ENCODE assay signal across 23 mouse cellular contexts in genomic region chr14:102731746-102732145, GRCm38 (mm10).
DNase-seq lines count a peak whose midpoint lies in the region; ATAC-seq and TF ChIP-seq lines count a peak whose summit lies in the region.
"Had no signal": no experiment of that assay in that cellular context is flagged by ENCODE, and none has a peak within 500 bp of the region (broad histone marks: within the 10 kb centered on the region; RNA-seq: fewer than 3 reads in every experiment).

No protein-coding gene starts in this region.

- H3K9ac ChIP-seq in kidney, embryonic 15.5 days = no peak overlapping the region
- H3K9ac ChIP-seq: heart, embryonic 13.5 days; limb, embryonic 12.5 days; liver, embryonic 14.5 days; neural tube, embryonic 15.5 days had no signal

- no peak for ATAC-seq in kidney, embryonic 15.5 days (replicated peaks; ENCODE audit: low FRiP score)
- ATAC-seq: hindbrain, embryonic 16.5 days; lung, postnatal 0 days; Patski had no signal

- no peak for TF ChIP-seq CTCF in brain, embryonic 14.5 days (IDR thresholded peaks at IDR 0.05; ENCODE audit: borderline replicate concordance, extremely low read depth, insufficient read depth, insufficient read length)

- TF ChIP-seq POLR2A in brain, embryonic 14.5 days (IDR thresholded peaks at IDR 0.05; ENCODE audit: borderline replicate concordance, extremely low read depth, insufficient read depth, insufficient read length, poor library complexity, severe bottlenecking) = no peak

- H3K4me1 ChIP-seq in kidney, embryonic 15.5 days = no peaks in the 10 kb centered on the region
- H3K4me1 ChIP-seq: forebrain, embryonic 10.5 days; heart, embryonic 13.5 days; neural tube, embryonic 15.5 days had no signal

- peak; percentile 2 to 17 for DNase-seq in cerebellum, postnatal 14 days
- no peak for DNase-seq in cerebellum, adult 18-20 months
- DNase-seq in kidney, adult 8-10 months = peak; percentile 47 to 73
- peak; percentile 53 for DNase-seq in brain, embryonic 14.5 days (ENCODE audit: low read depth)
- DNase-seq in kidney, postnatal 36 days = peak; percentile 40 to 62
- no peak for DNase-seq in layer of hippocampus, adult 18-20 months (ENCODE audit: low spot score in 2 of 2)
- DNase-seq in thymus, postnatal 4 days = no peak
- DNase-seq: heart, postnatal 36 days; layer of hippocampus, postnatal 36 days; midbrain, embryonic 14.5 days; retina, postnatal 1 day; right cerebral cortex, postnatal 4 days; thymus, postnatal 14 days had no signal

- no peak overlapping the region for H3K4me3 ChIP-seq in kidney, embryonic 15.5 days (replicated peaks)
- H3K4me3 ChIP-seq: forebrain, embryonic 10.5 days; heart, embryonic 13.5 days; limb, embryonic 12.5 days; myocyte; neural tube, embryonic 15.5 days had no signal

- no peaks in the 10 kb centered on the region for H3K27me3 ChIP-seq in kidney, embryonic 15.5 days
- H3K27me3 ChIP-seq: heart, embryonic 13.5 days; limb, embryonic 12.5 days; neural tube, embryonic 15.5 days had no signal

- no peak overlapping the region for H3K27ac ChIP-seq in kidney, embryonic 15.5 days
- H3K27ac ChIP-seq: forebrain, embryonic 10.5 days; heart, embryonic 13.5 days; limb, embryonic 12.5 days; liver, embryonic 14.5 days; neural tube, embryonic 15.5 days had no signal

- no peaks in the 10 kb centered on the region for H3K9me3 ChIP-seq in kidney, embryonic 15.5 days (replicated peaks)
- H3K9me3 ChIP-seq: forebrain, embryonic 10.5 days; heart, embryonic 13.5 days; limb, embryonic 12.5 days; neural tube, embryonic 15.5 days had no signal

- H3K36me3 ChIP-seq in kidney, embryonic 15.5 days = no peaks in the 10 kb centered on the region
- H3K36me3 ChIP-seq: forebrain, embryonic 10.5 days; heart, embryonic 13.5 days; limb, embryonic 12.5 days; neural tube, embryonic 15.5 days had no signal

- no peak overlapping the region for H3K4me2 ChIP-seq in kidney, embryonic 15.5 days
- H3K4me2 ChIP-seq: heart, embryonic 13.5 days; limb, embryonic 12.5 days; neural tube, embryonic 15.5 days had no signal

- WGBS in kidney, embryonic 15.5 days = 78% methylated on average over 5 of the region's 5 CpGs

Comparison
In these comparisons a context has a peak if more than half of its experiments do, and no peak if none do; other contexts are left out.
1. DNase-seq: peak in cerebellum, postnatal 14 days (2 of 2), kidney, adult 8-10 months (2 of 2), brain, embryonic 14.5 days (single experiment) and kidney, postnatal 36 days (2 of 2); none in cerebellum, adult 18-20 months (0 of 2), layer of hippocampus, adult 18-20 months (0 of 2) and thymus, postnatal 4 days (single experiment).